Mouse (Mus musculus) CH12.LX (cell line): Measurements from ENCODE around the gene Pigl.
"Not testable (repeated sequence)": the region's sequence is repeated elsewhere in the genome, so short reads cannot be mapped to it uniquely, and the experiment has no call there.

Experiments
- CTCF ChIP-seq, 2 experiments: IDR thresholded peaks in 1 of 2; conservative IDR thresholded peaks in 1 of 2; 2 replicates each; pipeline ENCODE4 v1.5.1; 2011 to 2012; ENCODE audit warnings: low read depth in 2 of 2, low read length in 2 of 2, improper control_type of control experiment in 1 of 2, inconsistent platforms in 1 of 2, mild to moderate bottlenecking in 1 of 2, moderate library complexity in 1 of 2
- EP300 ChIP-seq: IDR thresholded peaks from 2 replicates; pipeline ENCODE4 v1.6.1; 2011; ENCODE audit warnings: low read length, improper control_type of control experiment
- MAX ChIP-seq: IDR thresholded peaks from 2 replicates; pipeline ENCODE4 v1.6.1; 2011; ENCODE audit warnings: low read length, improper control_type of control experiment
- MXI1 ChIP-seq: IDR thresholded peaks from 2 replicates; pipeline ENCODE4 v1.6.1; 2011; ENCODE audit warnings: mild to moderate bottlenecking, low read depth, low read length, improper control_type of control experiment
- POLR2A ChIP-seq: IDR thresholded peaks from 2 replicates; pipeline ENCODE4 v1.6.1; 2011; ENCODE audit warnings: low read depth, mild to moderate bottlenecking, improper control_type of control experiment, low read length
- SIN3A ChIP-seq: IDR thresholded peaks from 2 replicates; pipeline ENCODE4 v1.6.1; 2012; ENCODE audit warnings: low read length, improper control_type of control experiment, inconsistent platforms
- USF1 ChIP-seq: IDR thresholded peaks from 2 replicates; pipeline ENCODE4 v1.6.1; 2014; ENCODE audit warnings: low read depth, mild to moderate bottlenecking, inconsistent platforms, low read length, improper control_type of control experiment

DNA sequence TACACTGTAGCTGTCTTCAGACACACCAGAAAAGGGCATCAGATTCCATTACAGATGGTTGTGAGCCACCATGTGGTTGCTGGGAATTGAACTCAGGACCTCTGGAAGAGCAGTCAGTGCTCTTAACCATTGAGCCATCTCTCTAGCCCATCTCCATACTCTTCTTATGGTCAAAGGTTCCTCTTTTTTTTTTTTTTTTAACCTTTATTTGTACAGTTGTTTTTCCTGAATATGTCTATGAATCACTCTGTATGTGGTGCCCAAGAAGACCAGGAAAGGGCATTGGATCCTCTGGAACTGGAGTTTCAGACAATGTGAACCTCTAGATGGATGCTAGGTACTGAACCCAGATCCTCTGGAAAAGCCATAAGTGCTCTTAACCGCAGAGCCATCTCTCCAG, 4.3 kb downstream of the Pigl start:
- not testable (repeated sequence) for TF ChIP-seq MXI1; POLR2A; USF1; CTCF (conservative IDR thresholded peaks at IDR 0.05 in 1 of 2, IDR thresholded peaks at IDR 0.05 in 1 of 2; ENCODE audit: low read depth in 2 of 2, low read length in 2 of 2); MAX; SIN3A; EP300
